Comparison of ENCODE assay signal across 8 mouse cellular contexts in the genomic region with DNA sequence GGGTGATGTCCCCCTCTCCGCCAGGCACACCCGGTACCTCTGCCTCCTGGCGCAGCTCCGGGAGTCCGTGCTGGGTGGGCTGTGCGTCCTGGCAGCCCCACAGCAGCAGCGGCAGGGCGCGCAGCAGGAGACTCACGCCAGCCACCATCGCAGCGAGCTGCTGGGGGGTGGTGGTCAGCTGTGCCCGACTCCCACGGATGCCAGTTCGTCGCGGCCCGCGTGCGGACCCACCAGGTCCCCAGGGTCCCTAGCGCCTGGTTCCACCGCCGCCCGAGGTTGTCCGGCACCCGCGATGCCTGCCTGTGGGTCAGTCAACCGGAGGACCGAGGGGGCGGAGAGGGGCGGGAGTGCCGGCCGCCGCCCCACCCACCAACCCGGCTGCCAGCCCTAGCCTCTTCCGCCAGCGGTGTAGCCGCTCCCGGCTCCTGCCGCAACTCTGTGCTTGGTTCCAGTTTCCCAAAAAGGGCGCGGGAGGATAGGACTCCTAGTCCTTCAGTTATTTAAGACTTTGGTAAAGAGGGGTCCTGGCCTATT. TPM values are rescaled to one million over a fixed set of nuclear protein-coding genes. Genes with fewer than 3 reads are reported as not detected.
DNase-seq lines count a peak whose midpoint lies in the region; ATAC-seq and TF ChIP-seq lines count a peak whose summit lies in the region.

Mmp28 (minus strand) TSS at position 361 of the 534 bp plus-strand sequence.

- under 1% methylated on average over 29 of the region's 42 CpGs for WGBS in hindbrain, embryonic 16.5 days
- under 1% methylated on average over 42 of the region's 42 CpGs for WGBS in liver, embryonic 12.5 days (ENCODE audit: insufficient replicate concordance)
- under 1% methylated on average over 16 of the region's 42 CpGs for WGBS in midbrain, postnatal 0 days

- peak within 1 kb of the TSS; percentile 56 for H3K4me3 ChIP-seq in left cerebral cortex, adult 2 months
- peak within 1 kb of the TSS; percentile 65 for H3K4me3 ChIP-seq in hindbrain, embryonic 16.5 days (ENCODE audit: low read length)
- H3K4me3 ChIP-seq in liver, embryonic 12.5 days = peak within 1 kb of the TSS; percentile 60
- H3K4me3 ChIP-seq in midbrain, postnatal 0 days (ENCODE audit: low read depth, low read length) = peak within 1 kb of the TSS; percentile 63

- H3K4me2 ChIP-seq in hindbrain, embryonic 16.5 days (ENCODE audit: low read length) = peak within 1 kb of the TSS; percentile 96
- peak within 1 kb of the TSS; percentile 72 for H3K4me2 ChIP-seq in liver, embryonic 12.5 days
- peak within 1 kb of the TSS; percentile 91 for H3K4me2 ChIP-seq in midbrain, postnatal 0 days (ENCODE audit: low read depth, low read length, poor library complexity, severe bottlenecking)

- H3K27me3 ChIP-seq in hindbrain, embryonic 16.5 days (replicated peaks; ENCODE audit: control insufficient read depth, insufficient read depth, low read length) = peaks cover 5% of the 10 kb centered on the region
- H3K27me3 ChIP-seq in liver, embryonic 12.5 days (replicated peaks) = peaks cover 74% of the 10 kb centered on the region
- H3K27me3 ChIP-seq in midbrain, postnatal 0 days (ENCODE audit: insufficient read depth, low read length) = peaks cover 15% of the 10 kb centered on the region

- peak within 1 kb of the TSS; percentile 71 for H3K9ac ChIP-seq in hindbrain, embryonic 16.5 days (ENCODE audit: low read depth, low read length)
- no peak within 1 kb of the TSS; the same call in 1 of the 2 replicates for H3K9ac ChIP-seq in liver, embryonic 12.5 days
- H3K9ac ChIP-seq in midbrain, postnatal 0 days (replicated peaks; ENCODE audit: low read length, poor library complexity, severe bottlenecking) = peak within 1 kb of the TSS; percentile 44

- TF ChIP-seq CTCF in left cerebral cortex, adult 2 months (IDR thresholded peaks at IDR 0.05) = no peak
- TF ChIP-seq CTCF in brain, embryonic 14.5 days (IDR thresholded peaks at IDR 0.05; ENCODE audit: borderline replicate concordance, extremely low read depth, insufficient read depth, insufficient read length) = no peak
- no peak for TF ChIP-seq CTCF in midbrain, postnatal 0 days (IDR thresholded peaks at IDR 0.05)

- TF ChIP-seq POLR2A in brain, embryonic 14.5 days (IDR thresholded peaks at IDR 0.05; ENCODE audit: borderline replicate concordance, extremely low read depth, insufficient read depth, insufficient read length, poor library complexity, severe bottlenecking) = no peak

- intact Hi-C loops in left cerebral cortex, adult 2 months (cut with DNase I) = no loop called here

- ATAC-seq in hindbrain, embryonic 16.5 days = peak; percentile 62
- ATAC-seq in liver, embryonic 12.5 days = no peak
- no peak for ATAC-seq in midbrain, postnatal 0 days (ENCODE audit: low FRiP score)
- no peak for ATAC-seq in activated CD4-positive, CD25-positive, alpha-beta regulatory T cell, adult 4 months

- peaks cover 13% of the 10 kb centered on the region for H3K4me1 ChIP-seq in hindbrain, embryonic 16.5 days (ENCODE audit: control insufficient read depth, insufficient read depth, low read depth, low read length)
- peaks cover 15% of the 10 kb centered on the region; the same call in 1 of the 2 replicates for H3K4me1 ChIP-seq in liver, embryonic 12.5 days
- H3K4me1 ChIP-seq in midbrain, postnatal 0 days (ENCODE audit: insufficient read depth, low read length) = no peaks in the 10 kb centered on the region; the same call in 1 of the 2 replicates

- peak in 1 of 2 experiments; percentile 33 for DNase-seq in left cerebral cortex, adult 2 months (ENCODE audit: extremely low spot score in 1 of 2, low spot score in 2 of 2)
- no peak for DNase-seq in left cerebral cortex, adult 9 months (ENCODE audit: low spot score in 2 of 2)
- DNase-seq in brain, embryonic 14.5 days (ENCODE audit: low read depth) = peak; percentile 19
- peak; percentile 67 for DNase-seq in gastrocnemius, postnatal 10 days
- DNase-seq in midbrain, postnatal 0 days (ENCODE audit: low spot score) = peak; percentile 33

- peak within 1 kb of the TSS; percentile 59; the same call in 1 of the 2 replicates for H3K27ac ChIP-seq in left cerebral cortex, adult 2 months
- H3K27ac ChIP-seq in hindbrain, embryonic 16.5 days (ENCODE audit: low read depth, low read length) = no peak within 1 kb of the TSS; the same call in 1 of the 2 replicates
- H3K27ac ChIP-seq in liver, embryonic 12.5 days = no peak within 1 kb of the TSS
- H3K27ac ChIP-seq in midbrain, postnatal 0 days (ENCODE audit: low read depth, low read length) = no peak within 1 kb of the TSS

- H3K36me3 ChIP-seq in hindbrain, embryonic 16.5 days (ENCODE audit: control insufficient read depth, insufficient read depth, low read length) = no peaks in the 10 kb centered on the region
- H3K36me3 ChIP-seq in liver, embryonic 12.5 days = no peaks in the 10 kb centered on the region
- no peaks in the 10 kb centered on the region for H3K36me3 ChIP-seq in midbrain, postnatal 0 days (ENCODE audit: insufficient read depth, low read length)

- H3K9me3 ChIP-seq in hindbrain, embryonic 16.5 days (ENCODE audit: control insufficient read depth, low read length) = no peaks in the 10 kb centered on the region
- no peaks in the 10 kb centered on the region for H3K9me3 ChIP-seq in liver, embryonic 12.5 days (replicated peaks)
- H3K9me3 ChIP-seq in midbrain, postnatal 0 days (ENCODE audit: low read length) = no peaks in the 10 kb centered on the region

RNA-seq across cellular contexts. Expression of gene Mmp28, which starts in this region (rescaled TPM):
- total RNA-seq in left cerebral cortex, adult 2 months (2021) = 1 to 10 TPM; 3.8 to 3.9 TPM
- polyA plus RNA-seq in brain, embryonic 14.5 days (2012; rRNA removed) = 5.5 and 9.1 TPM in 2 replicates
- 1 to 10 TPM; 3.7 to 4.6 TPM for total RNA-seq in gastrocnemius, postnatal 10 days (2021)
- 3.2 and 3.4 TPM in 2 replicates for polyA plus RNA-seq in hindbrain, embryonic 16.5 days (2015; fragmentation: Nextera tagmentation; extraction: Ambion mirVana)
- 0.24 and 0.31 TPM in 2 replicates for polyA plus RNA-seq in liver, embryonic 12.5 days (2016; fragmentation: Nextera tagmentation; extraction: Ambion mirVana)
- total RNA-seq in midbrain, postnatal 0 days (2014; rRNA removed) = 5.4 and 5.5 TPM in 2 replicates
- polyA plus RNA-seq in midbrain, postnatal 0 days (2015; fragmentation: Nextera tagmentation; extraction: Ambion mirVana) = 1.2 and 1.4 TPM in 2 replicates
- not detected for polyA plus RNA-seq in activated CD4-positive, CD25-positive, alpha-beta regulatory T cell, adult 4 months (2017; shearing (Covaris generic))

Comparison
In these comparisons a context has a peak if more than half of its experiments do, and no peak if none do; other contexts are left out.
1. DNase-seq: peak in brain, embryonic 14.5 days (single experiment), gastrocnemius, postnatal 10 days (single experiment) and midbrain, postnatal 0 days (single experiment); none in left cerebral cortex, adult 9 months (0 of 2).
2. Peak in every context shown above with its lines, with median percentiles within 50 percentile points of each other: H3K4me3 ChIP-seq and H3K4me2 ChIP-seq.